Mouse (Mus musculus) forebrain, embryonic 13.5 days (tissue): ENCODE data around the gene Cpsf6. TPM values are rescaled to one million over a fixed set of nuclear protein-coding genes. Genes with fewer than 3 reads are reported as not detected.
"Not testable (repeated sequence)": the region's sequence is repeated elsewhere in the genome, so short reads cannot be mapped to it uniquely, and the experiment has no call there.

Experiments
- ATAC-seq: fragments of 200-750 bp; cut with Nextera tagmentation; 2 replicates; pipeline ENCODE4 v1.8.0; 2017
- H3K27ac ChIP-seq: fragments of 300-500 bp; sonication (generic); 2 replicates; pipeline ENCODE4 v1.5.1; 2015; ENCODE audit warnings: inconsistent platforms, mild to moderate bottlenecking, moderate library complexity
- H3K27me3 ChIP-seq: fragments of 300-500 bp; sonication (generic); 2 replicates; pipeline ENCODE4 v1.6.1; 2015; ENCODE audit warnings: mild to moderate bottlenecking, inconsistent platforms
- H3K36me3 ChIP-seq: fragments of 300-500 bp; sonication (generic); 2 replicates; pipeline ENCODE4 v1.6.1; 2015; ENCODE audit warnings: mild to moderate bottlenecking, inconsistent platforms; ENCODE audit not compliant: poor library complexity, severe bottlenecking
- H3K4me1 ChIP-seq: fragments of 300-500 bp; sonication (generic); 2 replicates; pipeline ENCODE4 v1.6.1; 2015; ENCODE audit warnings: inconsistent platforms
- H3K4me2 ChIP-seq: fragments of 300-500 bp; sonication (generic); 2 replicates; pipeline ENCODE4 v1.6.1; 2015; ENCODE audit warnings: inconsistent platforms, mild to moderate bottlenecking, moderate library complexity
- H3K4me3 ChIP-seq: fragments of 300-500 bp; sonication (generic); 2 replicates; pipeline ENCODE4 v1.5.1; 2015; ENCODE audit warnings: mild to moderate bottlenecking, inconsistent platforms
- H3K9ac ChIP-seq: fragments of 300-500 bp; sonication (generic); 2 replicates; pipeline ENCODE4 v1.6.1; 2015; ENCODE audit warnings: mild to moderate bottlenecking, inconsistent platforms
- H3K9me3 ChIP-seq: fragments of 300-500 bp; sonication (generic); replicated peaks from 2 replicates; pipeline ENCODE4 v1.6.1; 2016; ENCODE audit warnings: inconsistent platforms
- WGBS: fragments of 180-500 bp; shearing (Covaris S2); methylation state at CpG from one replicate; pipeline ENCODE4 v1.1.7; 2015; 5-methylcytosine and 5-hydroxymethylcytosine counted together
- polyA plus RNA-seq: library from polyadenylated mRNA; unstranded; fragments of >200 nt; fragmentation: Nextera tagmentation; extraction: Ambion mirVana; gene quantifications from 2 replicates; pipeline ENCODE4 v1.2.1, GENCODE M21; 2015

Cpsf6 gene
- polyA plus RNA-seq, 1 experiment from 2014 or later = 242 TPM

GRCm38 (mm10) chr10:117393891-117394395 is 14.1 kb upstream of the Cpsf6 start:
- 67% methylated on average over 11 of the region's 11 CpGs for WGBS

GRCm38 (mm10) chr10:117393196-117393890 is 13.5 kb upstream of the Cpsf6 start:
- peak; percentile 43 for ATAC-seq
- no peaks in the 10 kb centered on the region for H3K36me3 ChIP-seq
- WGBS = 3% methylated on average over 25 of the region's 27 CpGs
- H3K9me3 ChIP-seq = no peaks in the 10 kb centered on the region
- H3K27me3 ChIP-seq = peaks cover 6% of the 10 kb centered on the region; the same call in 1 of the 2 replicates
- H3K4me1 ChIP-seq = peaks cover 5% of the 10 kb centered on the region; the same call in 1 of the 2 replicates
- peak overlapping the region; percentile 34 for H3K4me3 ChIP-seq
- no peak overlapping the region for H3K27ac ChIP-seq
- H3K9ac ChIP-seq = peak overlapping the region; percentile 56
- H3K4me2 ChIP-seq = peak overlapping the region; percentile 59

More at GRCm38 (mm10) chr10:117393891-117394395, 14.1 kb upstream of the Cpsf6 start:
- H3K4me2 ChIP-seq = peak overlapping the region; percentile 59
- peaks cover 6% of the 10 kb centered on the region; the same call in 1 of the 2 replicates for H3K27me3 ChIP-seq
- H3K9me3 ChIP-seq = no peaks in the 10 kb centered on the region
- H3K36me3 ChIP-seq = no peaks in the 10 kb centered on the region
- peaks cover 5% of the 10 kb centered on the region; the same call in 1 of the 2 replicates for H3K4me1 ChIP-seq
- H3K4me3 ChIP-seq = peak overlapping the region; percentile 34
- peak overlapping the region; percentile 56 for H3K9ac ChIP-seq
- no peak overlapping the region for H3K27ac ChIP-seq
- ATAC-seq = no peak

GRCm38 (mm10) chr10:117392832-117393195 is 13.0 kb upstream of the Cpsf6 start:
- H3K27ac ChIP-seq = no peak overlapping the region
- H3K9me3 ChIP-seq = no peaks in the 10 kb centered on the region
- H3K4me1 ChIP-seq = peaks cover 5% of the 10 kb centered on the region; the same call in 1 of the 2 replicates
- H3K9ac ChIP-seq = no peak overlapping the region; the same call in 1 of the 2 replicates
- no peaks in the 10 kb centered on the region for H3K36me3 ChIP-seq
- 0 out of 2 replicates have a peak, but pooled peaks have one; percentile 6 for ATAC-seq
- WGBS = 7% methylated on average over 6 of the region's 6 CpGs
- peak overlapping the region; percentile 34; the same call in 1 of the 2 replicates for H3K4me3 ChIP-seq
- peaks cover 6% of the 10 kb centered on the region; the same call in 1 of the 2 replicates for H3K27me3 ChIP-seq
- H3K4me2 ChIP-seq = peak overlapping the region; percentile 59

GRCm38 (mm10) chr10:117392397-117392796 is 12.6 kb upstream of the Cpsf6 start:
- WGBS = 100% methylated on average over 1 of the region's 1 CpGs
- not testable (repeated sequence) for H3K4me1 ChIP-seq, H3K27ac ChIP-seq, H3K4me3 ChIP-seq, H3K27me3 ChIP-seq, ATAC-seq, H3K9ac ChIP-seq, H3K9me3 ChIP-seq, H3K4me2 ChIP-seq, H3K36me3 ChIP-seq

GRCm38 (mm10) chr10:117391801-117392200 is 12.0 kb upstream of the Cpsf6 start:
- Histone ChIP-seq H3K27ac (no peak overlapping the region), H3K36me3 (no peaks in the 10 kb centered on the region), H3K4me3 (no peak overlapping the region), H3K4me2 (no peak overlapping the region), H3K9ac (no peak overlapping the region), H3K4me1 (peaks cover 5% of the 10 kb centered on the region; the same call in 1 of the 2 replicates), H3K27me3 (peaks cover 6% of the 10 kb centered on the region; the same call in 1 of the 2 replicates), H3K9me3 (no peaks in the 10 kb centered on the region)
- 91% methylated on average over 2 of the region's 2 CpGs for WGBS
- ATAC-seq = no peak

GRCm38 (mm10) chr10:117391057-117391456 is 11.2 kb upstream of the Cpsf6 start:
- WGBS = 22% methylated on average over 5 of the region's 5 CpGs
- H3K4me3 ChIP-seq = no peak overlapping the region
- H3K27me3 ChIP-seq = peaks cover 6% of the 10 kb centered on the region; the same call in 1 of the 2 replicates
- H3K27ac ChIP-seq = no peak overlapping the region
- no peak for ATAC-seq
- no peak overlapping the region for H3K4me2 ChIP-seq
- H3K36me3 ChIP-seq = no peaks in the 10 kb centered on the region
- H3K4me1 ChIP-seq = peaks cover 5% of the 10 kb centered on the region; the same call in 1 of the 2 replicates
- no peak overlapping the region for H3K9ac ChIP-seq
- H3K9me3 ChIP-seq = no peaks in the 10 kb centered on the region

- Histone ChIP-seq H3K27ac (no peak overlapping the region), H3K9ac (no peak overlapping the region), H3K36me3 (no peaks in the 10 kb centered on the region), H3K4me2 (no peak overlapping the region), H3K4me1 (peaks cover 5% of the 10 kb centered on the region; the same call in 1 of the 2 replicates), H3K27me3 (peaks cover 6% of the 10 kb centered on the region; the same call in 1 of the 2 replicates), H3K9me3 (no peaks in the 10 kb centered on the region), H3K4me3 (no peak overlapping the region)
- ATAC-seq = no peak
- WGBS = 57% methylated on average over 31 of the region's 31 CpGs
Measured at GRCm38 (mm10) chr10:117389904-117390875, 10.4 kb upstream of the Cpsf6 start.

- Histone ChIP-seq H3K36me3 (no peaks in the 10 kb centered on the region), H3K9me3 (no peaks in the 10 kb centered on the region), H3K27me3 (peaks cover 6% of the 10 kb centered on the region; the same call in 1 of the 2 replicates), H3K4me3 (no peak overlapping the region), H3K9ac (no peak overlapping the region), H3K4me2 (no peak overlapping the region), H3K4me1 (peaks cover 5% of the 10 kb centered on the region; the same call in 1 of the 2 replicates), H3K27ac (no peak overlapping the region)
- no peak for ATAC-seq
- 68% methylated on average over 1 of the region's 1 CpGs for WGBS
Measured at GRCm38 (mm10) chr10:117389371-117389740, 9.5 kb upstream of the Cpsf6 start.

GRCm38 (mm10) chr10:117388637-117389370 is 9.0 kb upstream of the Cpsf6 start:
- Histone ChIP-seq H3K36me3 (no peaks in the 10 kb centered on the region), H3K9me3 (no peaks in the 10 kb centered on the region), H3K27ac (no peak overlapping the region), H3K27me3 (peaks cover 6% of the 10 kb centered on the region; the same call in 1 of the 2 replicates), H3K9ac (no peak overlapping the region), H3K4me1 (peaks cover 4% of the 10 kb centered on the region; the same call in 1 of the 2 replicates), H3K4me3 (no peak overlapping the region), H3K4me2 (no peak overlapping the region)
- WGBS = 33% methylated on average over 2 of the region's 2 CpGs
- ATAC-seq = no peak

GRCm38 (mm10) chr10:117387961-117388636 is 8.3 kb upstream of the Cpsf6 start:
- not testable (repeated sequence) for ATAC-seq, H3K9me3 ChIP-seq, H3K4me1 ChIP-seq, H3K9ac ChIP-seq, H3K4me2 ChIP-seq, H3K27ac ChIP-seq, H3K4me3 ChIP-seq, H3K27me3 ChIP-seq, H3K36me3 ChIP-seq
- 46% methylated on average over 3 of the region's 3 CpGs for WGBS

GRCm38 (mm10) chr10:117386981-117387380 is 7.2 kb upstream of the Cpsf6 start:
- H3K27me3 ChIP-seq = peaks cover 6% of the 10 kb centered on the region; the same call in 1 of the 2 replicates
- H3K4me3 ChIP-seq = no peak overlapping the region
- no peaks in the 10 kb centered on the region for H3K4me1 ChIP-seq
- H3K27ac ChIP-seq = no peak overlapping the region
- ATAC-seq = no peak
- no peak overlapping the region for H3K4me2 ChIP-seq
- no peak overlapping the region for H3K9ac ChIP-seq
- 84% methylated on average over 6 of the region's 6 CpGs for whole genome bisulfite sequencing
- no peaks in the 10 kb centered on the region for H3K9me3 ChIP-seq
- no peaks in the 10 kb centered on the region for H3K36me3 ChIP-seq
